Mouse (Mus musculus) small intestine, adult 10 weeks (tissue): Measurements from ENCODE around the gene Hdac9. TPM values are rescaled to one million over a fixed set of nuclear protein-coding genes. Genes with fewer than 3 reads are reported as not detected.

Source experiments
- polyA plus RNA-seq: library from polyadenylated mRNA; stranded (reverse); fragments of 350-450 nt; fragmentation: Illumina TruSeq; extraction: RNeasy Lipid Tissue Mini Kit (QIAGEN cat#74804); gene quantifications from one replicate; pipeline ENCODE4 v1.2.3, GENCODE M21; 2014; ENCODE audit warnings: low replicate concordance

Gene Hdac9
- polyA plus RNA-seq: 4.9 TPM

DNA sequence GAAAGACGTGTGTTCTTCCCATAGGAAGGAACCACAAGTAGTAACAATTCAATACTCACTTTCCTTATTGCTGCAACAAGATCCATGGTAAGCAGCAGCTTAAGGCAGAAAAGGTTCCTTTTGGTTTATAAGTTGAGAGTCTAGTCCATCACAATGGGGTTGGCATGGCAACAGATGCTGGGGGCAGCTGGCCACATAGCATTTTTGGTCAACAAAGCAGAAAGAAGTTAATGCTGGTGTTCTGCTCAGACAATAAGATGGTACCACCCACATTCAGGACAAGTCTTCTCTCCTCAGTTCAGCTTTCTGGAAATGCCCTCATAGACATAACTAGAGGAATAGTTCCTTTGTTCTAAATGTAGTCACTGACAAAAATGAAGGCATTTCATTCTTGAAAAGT, at the start of gene Hdac9:
Gene Hdac9, minus strand, starts transcription at position 101 of the 400 bp plus-strand sequence.

Other genes with a start within 250 kb of the Hdac9 start
- not detected for gene Prps1l1, start 67.7 kb upstream of the Hdac9 start, polyA plus RNA-seq
- gene Snx13, start 130.1 kb upstream of the Hdac9 start, polyA plus RNA-seq: 156 TPM